ENCODE assay signal across 8 mouse cellular contexts in the genomic region with DNA sequence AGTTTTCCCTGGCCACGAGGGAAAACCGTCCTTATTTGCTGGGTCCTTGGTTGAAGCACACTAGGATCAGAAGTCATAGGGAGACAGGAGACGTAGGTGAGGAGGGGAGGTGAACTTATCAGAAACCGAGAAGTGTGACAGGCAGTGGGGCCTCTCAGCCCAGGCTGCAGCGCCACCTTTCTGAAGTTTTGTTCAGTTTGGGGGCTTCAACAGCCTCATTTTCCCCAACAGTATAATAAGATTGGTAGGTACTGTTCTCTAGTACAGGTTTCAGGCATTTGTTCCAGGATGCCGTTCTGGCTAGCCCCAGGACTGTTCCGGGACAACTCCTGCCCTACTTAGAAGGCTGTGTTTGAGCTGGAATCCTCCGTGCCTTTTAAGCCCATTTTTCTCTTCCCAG. TPM values are rescaled to one million over a fixed set of nuclear protein-coding genes. Genes with fewer than 3 reads are reported as not detected.
DNase-seq lines count a peak whose midpoint lies in the region; ATAC-seq and TF ChIP-seq lines count a peak whose summit lies in the region.

No protein-coding gene starts in this region.

- no peak for TF ChIP-seq POLR2A in brain, embryonic 14.5 days (IDR thresholded peaks at IDR 0.05; ENCODE audit: borderline replicate concordance, extremely low read depth, insufficient read depth, insufficient read length, poor library complexity, severe bottlenecking)

- no peak for ATAC-seq in forebrain, postnatal 0 days
- peak; percentile 35 for ATAC-seq in megakaryocyte progenitor cell, adult 5-6 weeks (replicated peaks; ENCODE audit: poor library complexity)

- no peaks in the 10 kb centered on the region for H3K9me3 ChIP-seq in forebrain, postnatal 0 days (ENCODE audit: low read length)

- H3K4me3 ChIP-seq in forebrain, postnatal 0 days (ENCODE audit: low read depth, low read length), result peak overlapping the region; percentile 89

- peaks cover 7% of the 10 kb centered on the region; the same call in 1 of the 2 replicates for H3K36me3 ChIP-seq in forebrain, postnatal 0 days (ENCODE audit: insufficient read depth)

- H3K27me3 ChIP-seq in forebrain, postnatal 0 days (ENCODE audit: insufficient read depth, low read length), result no peaks in the 10 kb centered on the region

- H3K27ac ChIP-seq in forebrain, postnatal 0 days (ENCODE audit: low read depth, low read length), result peak overlapping the region; percentile 86

- DNase-seq in ovary, postnatal 36 days (ENCODE audit: low spot score), result peak; percentile 47
- no peak for DNase-seq in ovary, postnatal 10 days (ENCODE audit: low spot score)
- DNase-seq in brain, embryonic 14.5 days (ENCODE audit: low read depth), result peak; percentile 58
- no peak for DNase-seq in forebrain, postnatal 0 days
- peak; percentile 49 to 67 for DNase-seq in kidney, postnatal 25 days
- DNase-seq in thymus, postnatal 0 days (ENCODE audit: low spot score), result peak; percentile 72
- no peak for DNase-seq in gastrocnemius, adult 18-20 months (ENCODE audit: low spot score)

- H3K4me1 ChIP-seq in forebrain, postnatal 0 days (ENCODE audit: insufficient read depth), result peaks cover 6% of the 10 kb centered on the region; the same call in 1 of the 2 replicates

- 4% methylated on average over 8 of the region's 8 CpGs for WGBS in forebrain, postnatal 0 days

- peak; percentile 35 for TF ChIP-seq CTCF in brain, embryonic 14.5 days (IDR thresholded peaks at IDR 0.05; ENCODE audit: borderline replicate concordance, extremely low read depth, insufficient read depth, insufficient read length)
- peak; percentile 64 for TF ChIP-seq CTCF in forebrain, postnatal 0 days (IDR thresholded peaks at IDR 0.05; ENCODE audit: low read depth)

- H3K9ac ChIP-seq in forebrain, postnatal 0 days, result peak overlapping the region; percentile 87

- peak overlapping the region; percentile 91 for H3K4me2 ChIP-seq in forebrain, postnatal 0 days (ENCODE audit: low read depth)

RNA-seq across cellular contexts. Expression of a gene that starts 0.7 kb away (rescaled TPM):
- polyA plus RNA-seq in brain, embryonic 14.5 days (2012; rRNA removed), result 48.9 and 51.3 TPM in 2 replicates
- total RNA-seq in forebrain, postnatal 0 days (2014; rRNA removed), result 32.1 and 37.5 TPM in 2 replicates
- 54.9 and 58.6 TPM in 2 replicates for polyA plus RNA-seq in forebrain, postnatal 0 days (2015; fragmentation: Nextera tagmentation; extraction: Ambion mirVana)
- 6.3 and 12.1 TPM in 2 replicates for total RNA-seq in megakaryocyte progenitor cell, adult 5-6 weeks (2015)
- 9.5 and 10.6 TPM in 2 replicates for total RNA-seq in megakaryocyte progenitor cell, adult 5-6 weeks (2017)
- 17.8 and 18.5 TPM in 2 replicates for polyA plus RNA-seq in thymus, postnatal 0 days (2015; fragmentation: Nextera tagmentation; extraction: Ambion mirVana)
- 10 to 100 TPM; 37.1 to 43.0 TPM for total RNA-seq in gastrocnemius, adult 18-20 months (2021)

RNA-seq across cellular contexts. Expression of a gene that starts 6.9 kb away (rescaled TPM):
- polyA plus RNA-seq in brain, embryonic 14.5 days (2012; rRNA removed), result 0.40 and 0.77 TPM in 2 replicates
- total RNA-seq in forebrain, postnatal 0 days (2014; rRNA removed), result 0.54 and 1.2 TPM in 2 replicates
- 0.63 and 1.0 TPM in 2 replicates for polyA plus RNA-seq in forebrain, postnatal 0 days (2015; fragmentation: Nextera tagmentation; extraction: Ambion mirVana)
- 437 and 498 TPM in 2 replicates for total RNA-seq in megakaryocyte progenitor cell, adult 5-6 weeks (2015)
- 53.7 and 107 TPM in 2 replicates for total RNA-seq in megakaryocyte progenitor cell, adult 5-6 weeks (2017)
- polyA plus RNA-seq in thymus, postnatal 0 days (2015; fragmentation: Nextera tagmentation; extraction: Ambion mirVana), result 4.3 and 6.3 TPM in 2 replicates
- total RNA-seq in gastrocnemius, adult 18-20 months (2021), result 1 to 10 TPM; 1.4 to 4.8 TPM

RNA-seq across cellular contexts. Expression of a gene that starts 13.2 kb away (rescaled TPM):
- polyA plus RNA-seq in brain, embryonic 14.5 days (2012; rRNA removed), result 101 and 114 TPM in 2 replicates
- total RNA-seq in forebrain, postnatal 0 days (2014; rRNA removed), result 197 and 210 TPM in 2 replicates
- polyA plus RNA-seq in forebrain, postnatal 0 days (2015; fragmentation: Nextera tagmentation; extraction: Ambion mirVana), result 160 and 186 TPM in 2 replicates
- 15.3 and 18.1 TPM in 2 replicates for total RNA-seq in megakaryocyte progenitor cell, adult 5-6 weeks (2015)
- total RNA-seq in megakaryocyte progenitor cell, adult 5-6 weeks (2017), result 8.0 and 15.4 TPM in 2 replicates
- polyA plus RNA-seq in thymus, postnatal 0 days (2015; fragmentation: Nextera tagmentation; extraction: Ambion mirVana), result 66.9 and 77.3 TPM in 2 replicates
- total RNA-seq in gastrocnemius, adult 18-20 months (2021), result 10 to 100 TPM; 42.6 to 47.1 TPM

RNA-seq across cellular contexts. Expression of a gene that starts 41.8 kb away (rescaled TPM):
- polyA plus RNA-seq in brain, embryonic 14.5 days (2012; rRNA removed), result 189 and 292 TPM in 2 replicates
- 76.2 and 106 TPM in 2 replicates for total RNA-seq in forebrain, postnatal 0 days (2014; rRNA removed)
- polyA plus RNA-seq in forebrain, postnatal 0 days (2015; fragmentation: Nextera tagmentation; extraction: Ambion mirVana), result 47.9 and 71.6 TPM in 2 replicates
- total RNA-seq in megakaryocyte progenitor cell, adult 5-6 weeks (2015), result not detected in 2 replicates
- not detected in 2 replicates for total RNA-seq in megakaryocyte progenitor cell, adult 5-6 weeks (2017)
- polyA plus RNA-seq in thymus, postnatal 0 days (2015; fragmentation: Nextera tagmentation; extraction: Ambion mirVana), result 0.69 and 0.83 TPM in 2 replicates
- 1 to 10 TPM; 3.5 to 5.3 TPM for total RNA-seq in gastrocnemius, adult 18-20 months (2021)

RNA-seq across cellular contexts. Expression of a gene that starts 42.8 kb away (rescaled TPM):
- polyA plus RNA-seq in brain, embryonic 14.5 days (2012; rRNA removed), result 225 and 268 TPM in 2 replicates
- total RNA-seq in forebrain, postnatal 0 days (2014; rRNA removed), result 62.6 and 78.2 TPM in 2 replicates
- polyA plus RNA-seq in forebrain, postnatal 0 days (2015; fragmentation: Nextera tagmentation; extraction: Ambion mirVana), result 51.5 and 52.9 TPM in 2 replicates
- 59.9 and 69.0 TPM in 2 replicates for total RNA-seq in megakaryocyte progenitor cell, adult 5-6 weeks (2015)
- total RNA-seq in megakaryocyte progenitor cell, adult 5-6 weeks (2017), result 46.6 and 55.3 TPM in 2 replicates
- polyA plus RNA-seq in thymus, postnatal 0 days (2015; fragmentation: Nextera tagmentation; extraction: Ambion mirVana), result 30.5 and 37.6 TPM in 2 replicates
- total RNA-seq in gastrocnemius, adult 18-20 months (2021), result 10 to 100 TPM; 25.6 to 27.5 TPM

Comparison
In these comparisons a context has a peak if more than half of its experiments do, and no peak if none do; other contexts are left out.
1. DNase-seq: peak in ovary, postnatal 36 days (single experiment), brain, embryonic 14.5 days (single experiment), kidney, postnatal 25 days (2 of 2) and thymus, postnatal 0 days (single experiment); none in ovary, postnatal 10 days (single experiment), forebrain, postnatal 0 days (single experiment) and gastrocnemius, adult 18-20 months (single experiment).
2. RNA of a gene that starts 6.9 kb away (total RNA-seq): 53.7 to 498 TPM in megakaryocyte progenitor cell, adult 5-6 weeks; 1.4 to 4.8 TPM in gastrocnemius, adult 18-20 months and 0.54 to 1.2 TPM in forebrain, postnatal 0 days; every median in the first group is over 4 times any median in the second.